Mouse (Mus musculus) kidney, adult 2 months (tissue): ENCODE measurements around the gene Btnl6. TPM values are rescaled to one million over a fixed set of nuclear protein-coding genes. Genes with fewer than 3 reads are reported as not detected.
"Not testable (repeated sequence)": the region's sequence is repeated elsewhere in the genome, so short reads cannot be mapped to it uniquely, and the experiment has no call there.

Experiments
- DNase-seq: peaks from one replicate; pipeline ENCODE4 v3.0.0; 2021
- H3K27ac ChIP-seq: fragments of 200-500 bp; 2 replicates; pipeline ENCODE4 v1.5.1; 2012; ENCODE audit warnings: low read depth, low read length, control low read depth, inconsistent platforms; ENCODE audit not compliant: insufficient read depth
- H3K27me3 ChIP-seq: fragments of 200-500 bp; replicated peaks from 2 replicates; pipeline ENCODE4 v1.6.1; 2012; ENCODE audit warnings: mild to moderate bottlenecking, moderate library complexity, low read length, inconsistent platforms; ENCODE audit not compliant: control insufficient read depth, insufficient read depth
- H3K36me3 ChIP-seq: fragments of 200-500 bp; 2 replicates; pipeline ENCODE4 v1.6.1; 2012; ENCODE audit warnings: mild to moderate bottlenecking, moderate library complexity, low read length, inconsistent platforms; ENCODE audit not compliant: control insufficient read depth, insufficient read depth
- H3K4me1 ChIP-seq: fragments of 200-500 bp; 2 replicates; pipeline ENCODE4 v1.6.1; 2011; ENCODE audit warnings: low read length; ENCODE audit not compliant: control insufficient read depth, insufficient read depth
- H3K4me3 ChIP-seq: fragments of 200-500 bp; 2 replicates; pipeline ENCODE4 v1.5.1; 2011; ENCODE audit warnings: mild to moderate bottlenecking, low read depth, low read length, control low read depth; ENCODE audit not compliant: insufficient read depth
- CTCF ChIP-seq: fragments of 200-500 bp; conservative IDR thresholded peaks from 2 replicates; pipeline ENCODE4 v1.5.1; 2011; ENCODE audit warnings: low read depth, mild to moderate bottlenecking, control low read depth, low read length, moderate library complexity, mixed read lengths; ENCODE audit not compliant: insufficient read depth, insufficient read length
- POLR2A ChIP-seq: fragments of 200-500 bp; IDR thresholded peaks from one replicate; pipeline ENCODE4 v1.6.1; 2011; ENCODE audit warnings: low read depth, low read length, control low read depth
- WGBS: fragments of 180-500 bp; shearing (Covaris S2); methylation state at CpG from one replicate; pipeline ENCODE4 v1.1.7; 2018; 5-methylcytosine and 5-hydroxymethylcytosine counted together
- polyA plus RNA-seq: library from polyadenylated mRNA; depleted of rRNA; stranded (reverse); fragments of >200 nt; gene quantifications from 2 replicates; pipeline ENCODE4 v1.2.3, GENCODE M21; 2012

Gene Btnl6
- polyA plus RNA-seq, 1 experiment = not detected

DNA sequence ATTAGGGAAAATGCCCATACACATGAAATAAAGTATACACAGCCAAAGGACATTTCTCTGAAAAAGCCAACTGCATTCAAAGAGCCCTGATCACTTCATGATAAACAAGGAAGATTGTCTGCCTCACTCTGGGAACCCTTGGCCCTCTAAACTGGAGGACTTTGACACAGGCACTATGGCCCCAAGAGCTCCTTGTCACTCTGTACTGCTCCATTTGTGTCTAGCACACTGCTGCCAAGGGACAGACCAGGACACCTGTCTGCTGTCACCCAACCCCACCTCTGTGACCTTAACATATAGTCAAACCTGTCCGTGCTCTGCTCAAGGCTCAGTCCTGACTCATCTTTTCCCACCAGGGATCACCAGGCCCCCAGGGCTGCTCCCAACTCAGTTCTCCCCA lies 29.6 kb upstream of the Btnl6 start:
- no peaks in the 10 kb centered on the region for H3K4me1 ChIP-seq
- H3K27me3 ChIP-seq = no peaks in the 10 kb centered on the region
- 88% methylated on average over 1 of the region's 1 CpGs for WGBS
- no peak for DNase-seq
- no peak for TF ChIP-seq CTCF
- no peak for TF ChIP-seq POLR2A
- H3K27ac ChIP-seq = no peak overlapping the region
- no peaks in the 10 kb centered on the region for H3K36me3 ChIP-seq
- no peak overlapping the region for H3K4me3 ChIP-seq

DNA sequence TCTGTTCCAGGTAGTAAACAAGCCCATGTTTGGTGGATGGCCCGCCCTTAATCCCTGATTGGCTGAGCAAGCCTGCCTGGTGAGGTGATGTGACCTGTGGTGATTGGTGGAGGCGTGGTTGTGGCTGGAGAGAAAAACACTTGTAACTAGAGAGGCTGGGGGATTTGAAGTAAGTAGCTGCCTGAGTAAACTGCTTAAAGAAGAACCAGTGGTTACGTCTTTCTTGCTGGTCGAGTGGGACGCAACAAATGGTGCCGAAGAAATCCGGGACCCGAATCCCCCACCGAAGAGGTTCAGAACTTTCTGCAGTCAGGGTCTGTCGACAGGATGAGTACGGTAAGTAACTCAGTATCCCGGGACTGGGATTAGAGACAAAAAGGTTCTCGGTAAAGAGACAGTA lies 26.4 kb upstream of the Btnl6 start:
- H3K4me1 ChIP-seq, DNase-seq, H3K4me3 ChIP-seq, H3K27ac ChIP-seq, H3K36me3 ChIP-seq, H3K27me3 ChIP-seq: not testable (repeated sequence)
- 95% methylated on average over 13 of the region's 13 CpGs for WGBS

DNA sequence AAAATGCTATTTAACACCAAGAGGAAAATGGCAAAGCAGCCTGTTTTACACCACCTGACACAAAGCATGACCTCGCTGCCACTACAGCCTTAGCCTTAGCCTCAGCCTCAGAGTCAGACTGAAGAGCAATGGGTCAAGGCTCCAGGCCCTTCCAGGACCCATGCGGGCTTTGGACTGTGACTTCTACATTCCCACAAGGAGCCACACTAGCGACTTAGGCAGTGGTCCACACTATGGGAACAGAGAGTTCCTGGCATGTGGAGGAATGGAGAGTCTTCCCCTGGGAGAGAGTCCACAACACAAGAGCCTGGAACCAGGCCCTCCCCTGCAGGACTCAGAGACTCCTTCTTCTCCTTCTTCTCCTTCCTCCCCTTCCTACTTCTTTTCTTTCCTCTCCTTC lies 15.5 kb upstream of the Btnl6 start:
- Histone ChIP-seq H3K27me3 (no peaks in the 10 kb centered on the region), H3K36me3 (no peaks in the 10 kb centered on the region), H3K4me3 (no peak overlapping the region), H3K27ac (no peak overlapping the region), H3K4me1 (no peaks in the 10 kb centered on the region)
- DNase-seq = no peak
- 80% methylated on average over 3 of the region's 3 CpGs for WGBS
- TF ChIP-seq CTCF = no peak
- no peak for TF ChIP-seq POLR2A

DNA sequence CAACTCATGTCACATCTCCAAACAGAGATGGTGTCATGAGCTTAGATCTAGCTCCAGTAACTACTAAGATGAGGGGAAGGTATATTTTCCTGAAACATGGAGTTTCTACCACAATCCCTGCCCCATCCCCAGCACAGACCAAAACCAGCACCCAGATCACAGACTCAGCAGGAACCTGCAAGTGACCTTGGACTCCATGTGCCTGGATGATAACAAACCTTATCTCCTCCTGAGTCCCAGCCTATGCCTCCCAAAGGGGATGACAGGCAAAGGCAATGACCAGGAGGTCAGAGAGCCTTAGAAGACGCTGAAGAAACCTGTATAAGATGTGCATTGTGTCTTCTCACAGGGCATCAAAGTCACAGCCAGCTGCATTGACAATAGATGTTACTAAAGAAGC lies 1.8 kb upstream of the Btnl6 start:
- no peak overlapping the region for H3K4me3 ChIP-seq
- 67% methylated on average over 1 of the region's 1 CpGs for WGBS
- no peaks in the 10 kb centered on the region for H3K4me1 ChIP-seq
- DNase-seq = no peak
- H3K36me3 ChIP-seq = no peaks in the 10 kb centered on the region
- TF ChIP-seq CTCF (no peak), POLR2A (no peak)
- H3K27ac ChIP-seq = no peak overlapping the region
- no peaks in the 10 kb centered on the region for H3K27me3 ChIP-seq

DNA sequence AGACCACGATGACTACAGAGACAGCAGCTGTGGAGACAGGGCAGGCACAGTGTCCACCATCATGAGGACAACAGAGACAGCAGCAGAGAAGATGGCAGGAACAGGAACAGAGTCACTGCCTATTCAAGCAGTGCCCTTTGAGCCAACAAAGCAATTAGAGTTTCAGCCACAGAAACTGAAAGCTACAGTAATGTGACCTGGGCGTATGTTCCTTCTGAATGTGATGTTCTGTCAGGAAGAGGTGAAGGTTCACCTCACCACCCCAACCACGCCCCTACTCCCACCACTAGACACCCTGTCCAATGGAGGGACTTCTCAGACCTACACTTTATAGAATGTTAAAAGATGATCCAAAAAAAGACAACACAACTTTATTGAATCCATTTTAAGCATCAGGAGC lies 1.4 kb upstream of the Btnl6 start:
- not testable (repeated sequence) for H3K4me1 ChIP-seq, DNase-seq, H3K4me3 ChIP-seq, H3K36me3 ChIP-seq, H3K27me3 ChIP-seq, H3K27ac ChIP-seq
- 66% methylated on average over 3 of the region's 3 CpGs for WGBS

DNA sequence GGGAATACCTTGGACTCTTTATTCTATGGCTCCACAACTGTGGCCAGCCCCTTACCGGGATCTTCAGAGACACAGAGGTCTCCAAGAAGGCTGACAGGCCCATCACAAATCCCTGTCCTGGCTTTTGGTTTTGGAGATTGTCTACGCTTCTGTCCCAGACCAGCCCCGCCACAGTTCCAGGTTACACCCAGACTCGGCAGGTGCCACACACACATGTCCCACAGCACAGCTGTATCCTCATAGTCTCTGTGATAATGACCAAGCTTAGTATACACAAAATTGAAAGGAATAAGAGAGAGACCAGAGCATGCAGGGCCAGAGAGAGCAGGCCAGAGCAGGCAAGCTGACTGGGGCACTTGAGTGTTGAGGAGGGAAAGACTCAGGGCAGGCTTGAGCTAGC lies 643 bp upstream of the Btnl6 start:
- H3K27ac ChIP-seq = no peak overlapping the region

DNA sequence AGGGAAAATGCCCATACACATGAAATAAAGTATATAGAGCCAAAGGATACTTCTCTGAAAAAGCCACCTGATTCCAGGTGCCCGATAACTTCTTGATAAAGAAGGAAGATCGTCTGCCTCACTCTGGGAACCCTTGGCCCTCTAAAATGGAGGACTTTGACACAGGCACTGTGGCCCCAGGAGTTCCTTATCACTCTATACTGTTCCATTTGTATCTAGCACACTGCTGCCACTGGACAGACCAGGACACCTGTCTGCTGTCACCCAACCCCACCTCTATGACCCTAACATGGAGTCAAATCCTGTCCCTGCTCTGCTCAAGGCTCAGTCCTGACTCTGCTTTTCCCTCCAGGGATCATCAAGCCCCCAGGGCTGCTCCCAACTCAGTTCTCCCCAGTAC lies 638 bp downstream of the Btnl6 start:
- TF ChIP-seq POLR2A = no peak
- H3K4me3 ChIP-seq = no peak overlapping the region
- 78% methylated on average over 2 of the region's 2 CpGs for WGBS
- no peaks in the 10 kb centered on the region for H3K4me1 ChIP-seq
- no peak for DNase-seq
- H3K27me3 ChIP-seq = no peaks in the 10 kb centered on the region
- no peak overlapping the region for H3K27ac ChIP-seq
- H3K36me3 ChIP-seq = no peaks in the 10 kb centered on the region

More for the DNA sequence above, 643 bp upstream of the Btnl6 start:
- no peak for DNase-seq
- WGBS = 94% methylated on average over 4 of the region's 4 CpGs
- TF ChIP-seq CTCF (no peak), POLR2A (no peak)
- H3K36me3 ChIP-seq = no peaks in the 10 kb centered on the region
- H3K4me3 ChIP-seq = no peak overlapping the region
- no peaks in the 10 kb centered on the region for H3K4me1 ChIP-seq
- H3K27me3 ChIP-seq = no peaks in the 10 kb centered on the region

DNA sequence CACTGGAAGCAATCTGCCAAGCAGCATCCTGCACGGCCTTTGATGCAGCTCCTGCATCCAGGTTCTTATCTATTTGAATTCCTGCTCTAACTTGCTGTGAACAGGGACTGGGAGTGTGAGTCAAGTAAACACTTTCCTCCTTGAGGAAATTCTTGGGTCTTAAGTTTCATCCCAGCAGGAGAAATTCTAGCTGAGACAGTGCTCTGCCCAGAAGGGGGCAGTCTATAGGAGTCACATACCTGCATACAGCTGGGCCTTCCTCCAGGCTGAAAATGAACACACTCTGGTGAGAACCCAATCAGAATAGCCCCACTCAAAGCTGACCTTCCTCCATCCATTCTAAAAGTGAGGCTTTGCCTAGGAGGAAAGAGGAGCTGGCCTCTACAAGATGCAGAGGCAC lies 5.4 kb downstream of the Btnl6 start:
- H3K36me3 ChIP-seq, H3K27me3 ChIP-seq, H3K4me1 ChIP-seq, H3K4me3 ChIP-seq, H3K27ac ChIP-seq, DNase-seq: not testable (repeated sequence)
- WGBS = 46% methylated on average over 1 of the region's 1 CpGs
- TF ChIP-seq CTCF = 0 out of 2 replicates have a peak, but pooled peaks have one; percentile 8

DNA sequence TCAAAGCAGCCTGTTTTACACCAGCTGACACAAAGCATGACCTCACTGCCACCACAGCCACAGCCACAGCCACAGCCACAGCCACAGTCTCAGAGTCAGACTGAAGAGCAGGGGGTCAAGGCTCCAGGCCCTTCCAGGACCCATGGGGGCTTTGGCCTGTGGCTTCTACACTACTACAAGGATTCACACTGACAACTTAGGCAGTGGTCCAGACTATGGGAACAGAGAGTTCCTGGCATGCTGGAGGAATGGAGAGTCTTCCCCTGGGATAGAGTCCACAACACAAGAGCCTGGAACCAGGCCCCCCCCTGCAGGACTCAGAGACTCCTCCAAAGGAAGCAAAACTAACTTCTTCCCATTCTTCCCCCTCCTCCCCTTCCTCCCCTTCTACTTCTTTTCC lies 9.6 kb downstream of the Btnl6 start:
- Histone ChIP-seq H3K27me3 (no peaks in the 10 kb centered on the region; the same call in 1 of the 2 replicates), H3K4me1 (no peaks in the 10 kb centered on the region), H3K27ac (no peak overlapping the region), H3K36me3 (no peaks in the 10 kb centered on the region), H3K4me3 (no peak overlapping the region)
- no peak for TF ChIP-seq POLR2A
- TF ChIP-seq CTCF = no peak
- DNase-seq = no peak

DNA sequence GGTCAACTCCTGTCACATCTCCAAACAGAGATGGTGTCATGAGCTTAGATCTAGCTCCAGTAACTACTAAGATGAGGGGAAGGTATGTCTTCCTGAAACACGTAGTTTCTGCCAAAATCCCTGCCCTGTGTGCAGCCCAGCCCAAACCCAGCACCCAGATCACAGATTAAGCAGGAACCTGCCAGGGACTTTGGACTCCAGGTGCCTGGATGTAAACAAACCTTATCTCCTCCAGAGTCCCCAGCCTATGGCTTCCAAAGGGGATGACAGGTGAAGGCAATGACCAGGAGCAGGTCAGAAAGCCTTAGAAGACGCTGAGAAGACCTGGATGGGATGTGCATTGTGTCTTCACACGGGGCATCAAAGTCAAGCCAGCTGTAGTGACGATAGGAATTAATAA lies 19.4 kb downstream of the Btnl6 start:
- H3K4me1 ChIP-seq, H3K4me3 ChIP-seq, H3K36me3 ChIP-seq, H3K27me3 ChIP-seq, H3K27ac ChIP-seq, DNase-seq: not testable (repeated sequence)
- 70% methylated on average over 4 of the region's 4 CpGs for WGBS

DNA sequence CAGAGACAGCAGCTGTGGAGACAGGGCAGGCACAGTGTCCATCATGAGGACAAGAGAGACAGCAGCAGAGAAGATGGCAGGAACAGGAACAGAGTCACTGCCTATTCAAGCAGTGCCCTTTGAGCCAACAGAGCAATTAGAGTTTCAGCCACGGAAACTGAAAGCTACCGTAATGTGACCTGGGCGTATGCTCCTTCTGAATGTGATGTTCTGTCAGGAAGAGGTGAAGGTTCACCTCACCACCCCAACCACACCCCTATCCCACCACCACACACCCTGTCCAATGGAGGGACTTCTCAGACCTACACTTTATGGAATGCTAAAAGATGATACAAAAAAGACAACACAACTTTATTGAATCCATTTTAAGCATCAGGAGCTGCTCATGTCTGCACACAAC lies 19.8 kb downstream of the Btnl6 start:
- H3K4me3 ChIP-seq, H3K27me3 ChIP-seq, H3K4me1 ChIP-seq: not testable (repeated sequence)

More for the DNA sequence above, 19.8 kb downstream of the Btnl6 start:
- 50% methylated on average over 3 of the region's 3 CpGs for WGBS
- not testable (repeated sequence) for DNase-seq, H3K36me3 ChIP-seq, H3K27ac ChIP-seq
